Mouse (Mus musculus) erythroblast, embryonic 14.5 days (primary cell): ENCODE measurements around the gene Tekt5. TPM values are rescaled to one million over a fixed set of nuclear protein-coding genes. Genes with fewer than 3 reads are reported as not detected.

ENCODE experiments used
- H3K27me3 ChIP-seq: 2 replicates; pipeline ENCODE4 v1.6.1; 2012; ENCODE audit warnings: inconsistent platforms; ENCODE audit not compliant: control insufficient read depth
- H3K36me3 ChIP-seq: 2 replicates; pipeline ENCODE4 v1.6.1; 2012; ENCODE audit warnings: mild to moderate bottlenecking, inconsistent platforms; ENCODE audit not compliant: control insufficient read depth
- H3K4me1 ChIP-seq: 2 replicates; pipeline ENCODE4 v1.6.1; 2012; ENCODE audit warnings: inconsistent platforms; ENCODE audit not compliant: control insufficient read depth
- H3K4me3 ChIP-seq: replicated peaks from 2 replicates; pipeline ENCODE3; 2012; ENCODE audit warnings: moderate library complexity, mild to moderate bottlenecking, inconsistent platforms
- H3K9me3 ChIP-seq: 2 replicates; pipeline ENCODE4 v1.6.1; 2012; ENCODE audit warnings: low read length, inconsistent platforms, mixed read lengths; ENCODE audit not compliant: control insufficient read depth
- GATA1 ChIP-seq: IDR thresholded peaks from 2 replicates; pipeline ENCODE4 v1.6.1; 2012; ENCODE audit warnings: low read length, inconsistent platforms, mixed read lengths
- TAL1 ChIP-seq: IDR thresholded peaks from 3 replicates; pipeline ENCODE4 v1.6.1; 2012; ENCODE audit warnings: low read length, inconsistent platforms, mixed read lengths
- polyA plus RNA-seq: library from polyadenylated mRNA; stranded (reverse); fragments of >175 nt; gene quantifications from 2 replicates; pipeline ENCODE4 v1.2.3, GENCODE M21; 2012

Gene Tekt5
- polyA plus RNA-seq, result not detected in 2 replicates

- Histone ChIP-seq H3K36me3 (no peaks in the 10 kb centered on the region), H3K4me3 (no peak within 1 kb of the TSS), H3K9me3 (peaks cover 8% of the 10 kb centered on the region; the same call in 1 of the 2 replicates), H3K27me3 (peaks cover 27% of the 10 kb centered on the region), H3K4me1 (peaks cover 9% of the 10 kb centered on the region)
- TF ChIP-seq TAL1, result no peak
- no peak for TF ChIP-seq GATA1
Observed at GRCm38 (mm10) chr16:10394699-10395540, at the start of gene Tekt5. Gene Tekt5 (minus strand): TSS chr16:10395490.

DNA sequence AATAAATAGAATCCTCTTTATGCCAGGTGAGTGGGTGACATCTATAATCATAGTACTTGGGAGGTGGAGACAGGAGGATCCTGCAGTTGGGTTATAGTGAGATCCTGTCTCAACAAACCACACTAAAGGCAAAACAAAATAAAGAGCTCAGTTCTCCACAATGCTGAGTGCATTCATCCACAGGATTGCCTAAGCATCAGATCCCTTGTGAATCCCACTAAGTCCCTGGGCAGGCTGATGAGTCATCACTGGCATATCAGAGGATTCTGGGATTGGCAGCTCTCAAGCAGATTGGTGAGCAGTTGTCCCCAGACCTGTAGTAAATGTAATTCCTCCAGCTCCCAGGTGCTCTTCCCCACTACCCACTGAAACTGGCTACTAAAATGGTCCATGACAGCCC lies 48.4 kb upstream of the Tekt5 start:
- TF ChIP-seq GATA1 (no peak), TAL1 (no peak)
- no peaks in the 10 kb centered on the region for H3K4me1 ChIP-seq

GRCm38 (mm10) chr16:10441761-10442160 lies 46.5 kb upstream of the Tekt5 start:
- no peaks in the 10 kb centered on the region for H3K4me1 ChIP-seq
- H3K4me3 ChIP-seq, result no peak overlapping the region
- H3K9me3 ChIP-seq, result no peaks in the 10 kb centered on the region
- H3K36me3 ChIP-seq, result no peaks in the 10 kb centered on the region
- no peak for TF ChIP-seq TAL1
- no peak for TF ChIP-seq GATA1
- no peaks in the 10 kb centered on the region for H3K27me3 ChIP-seq

More for the DNA sequence above, 48.4 kb upstream of the Tekt5 start:
- Histone ChIP-seq H3K4me3 (no peak overlapping the region), H3K27me3 (no peaks in the 10 kb centered on the region), H3K36me3 (no peaks in the 10 kb centered on the region), H3K9me3 (no peaks in the 10 kb centered on the region)

DNA sequence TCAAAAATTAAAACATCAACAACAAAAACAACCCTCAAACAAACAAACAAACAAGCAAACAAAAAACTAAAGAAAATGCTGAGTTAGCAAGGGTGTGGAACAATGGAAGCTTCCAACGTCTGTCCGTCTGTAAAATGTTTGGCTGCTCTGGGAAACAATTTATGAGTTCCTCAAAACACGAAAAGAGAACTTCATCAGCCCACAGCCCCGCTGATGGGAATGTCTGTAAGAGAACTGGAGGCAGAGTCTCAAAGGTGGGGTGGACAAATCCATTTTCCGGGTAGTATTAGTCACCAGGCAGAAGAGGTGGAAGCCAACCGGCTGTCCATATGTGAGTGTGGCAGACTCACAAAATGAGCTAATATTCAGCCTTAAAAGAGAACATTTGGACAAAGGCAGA lies 46.0 kb upstream of the Tekt5 start:
- Histone ChIP-seq H3K36me3 (no peaks in the 10 kb centered on the region), H3K4me3 (no peak overlapping the region), H3K9me3 (no peaks in the 10 kb centered on the region), H3K27me3 (no peaks in the 10 kb centered on the region), H3K4me1 (no peaks in the 10 kb centered on the region)
- TF ChIP-seq GATA1 (no peak), TAL1 (no peak)

DNA sequence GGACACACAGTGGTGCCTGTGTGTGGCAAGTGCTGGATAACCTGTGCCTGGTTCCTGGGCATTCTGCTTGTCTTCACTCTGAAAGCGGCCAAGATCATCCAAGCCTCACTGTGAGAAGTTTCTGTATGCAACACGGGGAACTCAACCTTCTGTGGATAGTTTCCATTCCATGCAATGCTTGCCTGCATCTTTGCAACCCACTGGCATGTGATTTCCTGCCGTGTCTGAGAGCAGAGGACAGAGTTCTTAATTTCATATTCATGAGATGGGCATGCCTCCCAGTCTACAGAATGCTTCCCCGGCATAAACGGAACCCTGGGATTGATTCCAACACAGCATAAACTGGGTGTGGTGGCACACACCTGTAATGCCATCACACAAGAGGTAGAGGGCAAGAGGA lies 42.8 kb upstream of the Tekt5 start:
- TF ChIP-seq TAL1, result no peak
- TF ChIP-seq GATA1, result no peak
- Histone ChIP-seq H3K4me1 (no peaks in the 10 kb centered on the region), H3K4me3 (no peak overlapping the region), H3K27me3 (no peaks in the 10 kb centered on the region), H3K9me3 (no peaks in the 10 kb centered on the region), H3K36me3 (no peaks in the 10 kb centered on the region)

DNA sequence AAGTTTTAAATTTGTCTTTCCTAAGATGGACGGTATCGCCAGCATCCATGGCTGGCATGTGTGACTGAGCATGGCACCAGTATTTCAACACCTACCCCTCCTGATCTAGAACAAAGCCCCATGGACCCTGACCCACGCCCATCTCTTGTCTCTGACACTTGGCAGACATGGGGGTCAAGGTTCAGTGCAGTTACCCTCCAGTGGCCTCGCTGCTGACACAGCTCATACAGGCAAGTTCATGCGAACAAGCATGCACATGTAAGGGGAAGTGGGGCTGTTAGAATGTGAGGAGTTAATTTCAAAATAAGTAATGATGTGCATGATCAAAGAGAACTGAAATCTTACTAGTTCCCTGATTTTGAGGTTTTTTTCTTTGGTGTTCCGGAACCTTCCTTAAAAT lies 40.9 kb upstream of the Tekt5 start:
- Histone ChIP-seq H3K27me3 (no peaks in the 10 kb centered on the region), H3K4me1 (no peaks in the 10 kb centered on the region), H3K4me3 (no peak overlapping the region), H3K36me3 (no peaks in the 10 kb centered on the region), H3K9me3 (no peaks in the 10 kb centered on the region)
- no peak for TF ChIP-seq GATA1

- Histone ChIP-seq H3K27me3 (no peaks in the 10 kb centered on the region), H3K36me3 (no peaks in the 10 kb centered on the region), H3K9me3 (no peaks in the 10 kb centered on the region), H3K4me1 (no peaks in the 10 kb centered on the region), H3K4me3 (no peak overlapping the region)
- no peak for TF ChIP-seq TAL1
- TF ChIP-seq GATA1, result no peak
Observed at GRCm38 (mm10) chr16:10433344-10433743, 38.1 kb upstream of the Tekt5 start.

DNA sequence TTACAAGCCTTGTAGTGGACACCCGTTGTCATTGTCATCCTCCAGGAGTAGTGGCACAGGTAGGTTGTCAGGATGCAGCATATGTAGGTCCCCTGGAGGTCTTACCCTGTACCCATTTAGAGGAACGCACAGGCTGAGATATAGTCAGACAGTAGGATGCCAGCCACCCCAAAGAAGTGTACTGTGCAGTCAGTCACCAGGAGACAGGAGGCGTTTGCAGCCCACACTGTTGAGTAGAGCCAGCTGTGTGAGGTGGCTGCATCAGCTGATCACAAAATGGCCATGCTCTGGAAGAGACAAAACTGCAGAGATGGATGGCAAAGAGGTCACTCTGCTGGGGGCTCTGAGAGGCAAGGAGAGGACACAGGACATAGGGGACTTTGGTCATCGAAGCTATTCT lies 37.1 kb upstream of the Tekt5 start:
- no peak for TF ChIP-seq TAL1
- no peak for TF ChIP-seq GATA1
- no peaks in the 10 kb centered on the region for H3K4me1 ChIP-seq
- H3K36me3 ChIP-seq, result no peaks in the 10 kb centered on the region
- H3K4me3 ChIP-seq, result no peak overlapping the region
- no peaks in the 10 kb centered on the region for H3K27me3 ChIP-seq
- H3K9me3 ChIP-seq, result no peaks in the 10 kb centered on the region

- no peaks in the 10 kb centered on the region for H3K4me1 ChIP-seq
- H3K4me3 ChIP-seq, result no peak overlapping the region
- no peaks in the 10 kb centered on the region for H3K9me3 ChIP-seq
- H3K36me3 ChIP-seq, result peaks cover under 1% of the 10 kb centered on the region; the same call in 1 of the 2 replicates
- no peaks in the 10 kb centered on the region for H3K27me3 ChIP-seq
- no peak for TF ChIP-seq GATA1
- TF ChIP-seq TAL1, result no peak
Observed at GRCm38 (mm10) chr16:10431911-10432310, 36.6 kb upstream of the Tekt5 start.
